Mouse (Mus musculus) heart, embryonic 14.5 days (tissue): ENCODE measurements at regions not wholly inside any gene's neighbourhood (a gene's known extent, or its start where the extent isn't known, plus 50 kb on each side); places are given as distances from the start of the nearest gene placed in this dataset.

Source experiments
- ATAC-seq: fragments of 200-750 bp; cut with Nextera tagmentation; 2 replicates; pipeline ENCODE4 v1.8.0; 2017; ENCODE audit warnings: low read depth, moderate TSS enrichment; ENCODE audit not compliant: insufficient number of reproducible peaks, insufficient read depth, low FRiP score
- H3K27ac ChIP-seq, 2 experiments: fragments of 200-500 bp in 1 of 2; fragments of 300-500 bp in 1 of 2; sonication (generic) in 1 of 2; replicated peaks in 1 of 2; 2 replicates each; pipeline ENCODE4 v1.5.1; 2012 to 2014; ENCODE audit warnings: low read depth in 2 of 2, low read length in 2 of 2, control low read depth in 1 of 2, mild to moderate bottlenecking in 1 of 2, mixed read lengths in 1 of 2; ENCODE audit not compliant: control insufficient read depth in 1 of 2, insufficient read depth in 1 of 2
- H3K27me3 ChIP-seq: fragments of 300-500 bp; sonication (generic); 2 replicates; pipeline ENCODE4 v1.6.1; 2014; ENCODE audit warnings: mild to moderate bottlenecking, low read length, control low read depth; ENCODE audit not compliant: control insufficient read depth, insufficient read depth
- H3K36me3 ChIP-seq: fragments of 300-500 bp; sonication (generic); 2 replicates; pipeline ENCODE4 v1.6.1; 2014; ENCODE audit warnings: mild to moderate bottlenecking, control low read depth, low read length, mixed read lengths; ENCODE audit not compliant: control insufficient read depth, insufficient read depth
- H3K4me1 ChIP-seq, 2 experiments: fragments of 200-500 bp in 1 of 2; fragments of 300-500 bp in 1 of 2; sonication (generic) in 1 of 2; 2 replicates each; pipeline ENCODE4 v1.6.1; 2012 to 2014; ENCODE audit warnings: low read length in 2 of 2, control low read depth in 1 of 2, mixed read lengths in 1 of 2; ENCODE audit not compliant: control insufficient read depth in 2 of 2, insufficient read depth in 2 of 2
- H3K4me2 ChIP-seq: fragments of 300-500 bp; sonication (generic); 2 replicates; pipeline ENCODE4 v1.6.1; 2014; ENCODE audit warnings: mild to moderate bottlenecking, low read length
- H3K4me3 ChIP-seq, 2 experiments: fragments of 200-500 bp in 1 of 2; fragments of 300-500 bp in 1 of 2; sonication (generic) in 1 of 2; 2 replicates each; pipeline ENCODE4 v1.5.1; 2012 to 2014; ENCODE audit warnings: low read length in 2 of 2, mild to moderate bottlenecking in 2 of 2, control low read depth in 1 of 2, low read depth in 1 of 2, moderate library complexity in 1 of 2; ENCODE audit not compliant: control insufficient read depth in 1 of 2, insufficient read depth in 1 of 2
- H3K9ac ChIP-seq: fragments of 300-500 bp; sonication (generic); 2 replicates; pipeline ENCODE4 v1.6.1; 2014; ENCODE audit warnings: mild to moderate bottlenecking, low read length
- H3K9me3 ChIP-seq: fragments of 300-500 bp; sonication (generic); 2 replicates; pipeline ENCODE4 v1.6.1; 2016; ENCODE audit warnings: low read length, control low read depth; ENCODE audit not compliant: control insufficient read depth
- WGBS: fragments of 180-500 bp; shearing (Covaris S2); extraction: QIAGEN DNeasy Blood & Tissue Kit; methylation state at CpG from one replicate; pipeline ENCODE4 v1.1.7; 2014; 5-methylcytosine and 5-hydroxymethylcytosine counted together

GRCm38 (mm10) chr2:133338150-133338549, 213.8 kb upstream of the Bmp2 start:
- H3K4me1 ChIP-seq, result peaks cover 0 to 11% of the 10 kb centered on the region in 2 experiments; a peak in 3 of 4 replicates
- H3K4me3 ChIP-seq, result no peak overlapping the region
- H3K9ac ChIP-seq, result no peak overlapping the region
- no peaks in the 10 kb centered on the region for H3K27me3 ChIP-seq
- ATAC-seq, result no peak
- no peak overlapping the region for H3K27ac ChIP-seq
- 80% methylated on average over 3 of the region's 3 CpGs for WGBS
- no peak overlapping the region for H3K4me2 ChIP-seq
- no peaks in the 10 kb centered on the region for H3K9me3 ChIP-seq
- H3K36me3 ChIP-seq, result no peaks in the 10 kb centered on the region

- no peak for ATAC-seq
- H3K4me3 ChIP-seq, result no peak overlapping the region
- H3K4me1 ChIP-seq, result peaks cover 2 to 11% of the 10 kb centered on the region in 2 experiments
- no peaks in the 10 kb centered on the region for H3K36me3 ChIP-seq
- no peak overlapping the region for H3K27ac ChIP-seq
- H3K4me2 ChIP-seq, result no peak overlapping the region
- H3K9ac ChIP-seq, result no peak overlapping the region
- no peaks in the 10 kb centered on the region for H3K27me3 ChIP-seq
- WGBS, result 80% methylated on average over 4 of the region's 4 CpGs
- H3K9me3 ChIP-seq, result no peaks in the 10 kb centered on the region
Measured at GRCm38 (mm10) chr2:133341352-133341751, 210.6 kb upstream of the Bmp2 start.

DNA sequence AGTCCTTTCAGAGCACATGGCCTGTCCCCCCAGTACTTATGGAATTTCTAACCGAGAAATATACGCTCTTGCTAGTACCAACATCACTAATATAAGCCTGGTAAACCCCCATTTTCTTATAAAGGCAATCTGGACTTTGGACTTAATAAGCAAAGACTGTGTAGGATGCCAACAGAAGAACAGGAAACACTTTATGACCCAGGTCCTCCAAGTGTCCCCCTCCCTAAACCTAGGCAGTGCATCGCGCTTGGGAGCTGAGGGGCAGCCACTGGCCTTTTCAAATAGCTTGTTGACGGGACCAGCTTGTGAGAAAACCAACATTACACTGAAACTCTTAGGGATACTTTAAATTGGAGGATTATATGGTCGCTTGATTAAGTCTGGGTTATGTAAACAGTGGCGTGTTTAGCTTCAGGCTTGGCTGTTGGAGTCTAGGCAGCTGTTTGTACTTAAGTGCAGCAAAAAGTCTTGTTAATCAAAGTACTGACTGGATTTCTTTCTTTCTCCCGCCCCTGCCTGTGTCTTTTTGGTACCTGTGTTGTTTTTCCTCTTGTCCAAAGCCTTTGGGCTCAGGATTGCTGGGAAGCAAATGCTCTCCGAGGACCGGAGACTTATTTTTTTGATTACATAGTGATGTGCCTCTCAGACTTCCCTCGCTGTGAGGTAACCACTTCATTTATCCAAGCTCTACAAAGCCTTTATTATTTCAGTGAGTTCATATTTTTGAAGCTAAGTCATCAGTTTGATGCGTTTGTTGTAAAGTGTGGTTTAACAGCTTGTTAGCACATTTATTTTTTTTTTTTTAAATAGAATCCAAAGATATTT, 205.8 kb upstream of the Bmp2 start:
- H3K9me3 ChIP-seq, result no peaks in the 10 kb centered on the region
- WGBS, result 65% methylated on average over 12 of the region's 12 CpGs
- ATAC-seq, result no peak
- no peaks in the 10 kb centered on the region for H3K36me3 ChIP-seq
- no peaks in the 10 kb centered on the region for H3K27me3 ChIP-seq
- no peak overlapping the region for H3K4me2 ChIP-seq
- H3K9ac ChIP-seq, result no peak overlapping the region
- peak overlapping the region in 1 of 2 experiments; percentile 61; a peak in 1 of 4 replicates for H3K27ac ChIP-seq
- peaks cover 8 to 11% of the 10 kb centered on the region in 2 experiments; a peak in 3 of 4 replicates for H3K4me1 ChIP-seq
- H3K4me3 ChIP-seq, result no peak overlapping the region

DNA sequence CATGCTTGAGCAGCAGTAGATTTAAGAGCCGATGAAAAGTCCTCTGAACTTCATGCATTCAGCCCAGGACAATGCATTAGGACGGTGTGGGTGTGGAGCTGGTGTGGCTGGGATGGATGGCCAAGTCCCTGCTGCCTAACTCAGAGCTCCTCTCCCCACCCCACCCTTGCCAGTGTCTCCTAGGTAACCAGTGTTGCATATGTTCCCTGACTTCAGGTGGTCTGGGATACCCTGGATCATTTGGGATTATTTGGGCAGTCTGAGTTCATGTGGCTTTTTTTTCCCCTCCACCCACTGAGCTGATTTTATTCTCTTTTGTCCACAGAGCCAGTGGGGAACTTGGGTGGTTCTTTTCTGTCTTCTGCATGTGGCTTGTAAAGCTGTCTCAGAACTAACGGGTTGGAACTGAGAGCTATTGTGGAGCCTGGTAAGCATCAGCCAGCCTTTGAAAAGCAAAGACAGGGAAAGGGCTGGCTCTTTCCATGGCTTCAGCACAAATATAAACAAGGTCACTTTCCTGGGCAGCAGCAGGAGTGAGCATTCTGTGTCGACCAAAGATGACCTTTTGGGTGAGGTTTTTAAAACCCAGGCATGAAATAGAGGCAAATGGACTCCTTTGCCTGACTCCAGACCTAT, 205.1 kb upstream of the Bmp2 start:
- H3K4me2 ChIP-seq, result no peak overlapping the region
- 44% methylated on average over 4 of the region's 4 CpGs for WGBS

GRCm38 (mm10) chr2:133351306-133351705, 200.7 kb upstream of the Bmp2 start:
- H3K27ac ChIP-seq, result no peak overlapping the region

More for the DNA sequence above, 205.1 kb upstream of the Bmp2 start:
- Histone ChIP-seq H3K4me1 (peaks cover 9 to 11% of the 10 kb centered on the region in 2 experiments; a peak in 3 of 4 replicates), H3K27ac (peak overlapping the region; percentile 14 to 56; a peak in 3 of 4 replicates), H3K4me3 (no peak overlapping the region), H3K9ac (no peak overlapping the region), H3K9me3 (no peaks in the 10 kb centered on the region), H3K27me3 (no peaks in the 10 kb centered on the region), H3K36me3 (no peaks in the 10 kb centered on the region)
- ATAC-seq, result no peak

GRCm38 (mm10) chr2:133352800-133353199, 199.2 kb upstream of the Bmp2 start:
- Histone ChIP-seq H3K27ac (no peak overlapping the region), H3K4me2 (no peak overlapping the region), H3K9me3 (no peaks in the 10 kb centered on the region), H3K9ac (no peak overlapping the region), H3K4me3 (no peak overlapping the region), H3K36me3 (no peaks in the 10 kb centered on the region), H3K4me1 (peaks cover 0 to 2% of the 10 kb centered on the region in 2 experiments; a peak in 2 of 4 replicates), H3K27me3 (no peaks in the 10 kb centered on the region)
- whole genome bisulfite sequencing, result 93% methylated on average over 3 of the region's 3 CpGs
- ATAC-seq, result no peak

More at GRCm38 (mm10) chr2:133351306-133351705, 200.7 kb upstream of the Bmp2 start:
- Histone ChIP-seq H3K4me1 (peaks cover 6 to 8% of the 10 kb centered on the region in 2 experiments; a peak in 2 of 4 replicates), H3K27me3 (no peaks in the 10 kb centered on the region), H3K4me3 (no peak overlapping the region), H3K9me3 (no peaks in the 10 kb centered on the region), H3K36me3 (no peaks in the 10 kb centered on the region), H3K9ac (no peak overlapping the region), H3K4me2 (no peak overlapping the region)
- 35% methylated on average over 3 of the region's 3 CpGs for WGBS
- ATAC-seq, result no peak

GRCm38 (mm10) chr2:133362693-133363443, 189.1 kb upstream of the Bmp2 start:
- Histone ChIP-seq H3K9ac (no peak overlapping the region), H3K27ac (no peak overlapping the region), H3K36me3 (no peaks in the 10 kb centered on the region), H3K9me3 (no peaks in the 10 kb centered on the region), H3K4me3 (no peak overlapping the region), H3K27me3 (no peaks in the 10 kb centered on the region), H3K4me2 (no peak overlapping the region), H3K4me1 (peaks cover 2 to 4% of the 10 kb centered on the region in 2 experiments; a peak in 3 of 4 replicates)
- ATAC-seq, result no peak
- WGBS, result 80% methylated on average over 4 of the region's 4 CpGs
